Mouse (Mus musculus): ENCODE measurements around the gene Hck. TPM values are rescaled to one million over a fixed set of nuclear protein-coding genes. Genes with fewer than 3 reads are reported as not detected.

Hck gene
- polyA plus RNA-seq, 1 experiment, result 78.9 TPM

DNA sequence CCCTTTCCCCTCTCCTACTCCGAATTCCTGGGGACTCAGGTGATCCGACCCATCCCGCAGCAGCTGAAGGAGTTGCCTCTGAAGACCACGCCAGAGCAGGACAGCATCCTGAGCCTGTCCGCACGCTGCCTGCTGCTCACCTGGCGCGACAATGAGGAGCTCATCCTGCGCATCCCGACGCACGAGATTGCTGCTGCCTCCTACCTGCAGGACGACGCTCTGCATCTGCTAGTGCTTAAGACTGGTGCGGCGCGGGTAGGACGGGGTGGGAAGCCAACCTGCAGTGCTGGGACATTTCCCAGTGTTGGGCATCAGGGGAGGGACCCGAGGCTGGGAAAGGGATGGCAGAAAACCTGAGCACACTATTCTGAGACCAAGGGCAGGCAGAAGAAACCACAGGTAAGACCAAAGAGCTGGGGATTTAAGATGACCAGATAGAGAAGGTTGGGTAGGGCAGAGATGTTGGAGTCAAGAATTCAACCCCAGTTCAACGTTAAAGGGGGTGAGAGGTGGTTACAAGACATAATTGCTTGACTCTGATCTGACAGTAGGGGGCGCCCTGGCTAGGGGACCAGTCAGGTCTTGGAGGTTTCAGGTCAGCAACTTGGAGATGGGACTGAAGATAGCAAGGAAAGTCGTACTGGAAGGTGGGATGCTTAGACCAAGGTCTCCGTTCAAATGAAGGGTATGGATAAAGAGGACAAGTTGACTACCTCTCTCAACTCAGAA, 37.3 kb upstream of the Hck start:
- no peaks in the 10 kb centered on the region for H3K36me3 ChIP-seq (ENCODE audit: control insufficient read depth, insufficient read depth, low read length)
- no peaks in the 10 kb centered on the region for H3K4me1 ChIP-seq (ENCODE audit: control insufficient read depth, insufficient read depth, insufficient read length)
- no peak overlapping the region for H3K4me3 ChIP-seq (ENCODE audit: extremely low read depth, insufficient read depth, insufficient read length)
- TF ChIP-seq POLR2A (IDR thresholded peaks at IDR 0.05; ENCODE audit: low read depth, low read length), result no peak
- TF ChIP-seq CTCF (IDR thresholded peaks at IDR 0.05; ENCODE audit: extremely low read depth, insufficient read depth, insufficient read length, insufficient replicate concordance), result peak; percentile 40; the same call in 1 of the 2 replicates
- no peaks in the 10 kb centered on the region for H3K27me3 ChIP-seq (ENCODE audit: control insufficient read depth, insufficient read depth, low read length)
- WGBS, result 81% methylated on average over 23 of the region's 23 CpGs
- no peak overlapping the region for H3K27ac ChIP-seq (ENCODE audit: insufficient read depth, low read length)
- peak in 1 of 2 experiments; percentile 38 for DNase-seq (ENCODE audit: low read depth in 1 of 2, low spot score in 2 of 2)

- Histone ChIP-seq H3K27me3 (ENCODE audit: control insufficient read depth, insufficient read depth, low read length) (no peaks in the 10 kb centered on the region), H3K27ac (ENCODE audit: insufficient read depth, low read length) (no peak overlapping the region), H3K4me3 (ENCODE audit: extremely low read depth, insufficient read depth, insufficient read length) (no peak overlapping the region), H3K36me3 (ENCODE audit: control insufficient read depth, insufficient read depth, low read length) (no peaks in the 10 kb centered on the region), H3K4me1 (ENCODE audit: control insufficient read depth, insufficient read depth, insufficient read length) (no peaks in the 10 kb centered on the region)
- 96% methylated on average over 67 of the region's 67 CpGs for WGBS
- TF ChIP-seq CTCF (IDR thresholded peaks at IDR 0.05; ENCODE audit: extremely low read depth, insufficient read depth, insufficient read length, insufficient replicate concordance) (no peak), POLR2A (IDR thresholded peaks at IDR 0.05; ENCODE audit: low read depth, low read length) (no peak)
- DNase-seq (ENCODE audit: low read depth in 1 of 2, low spot score in 2 of 2), result no peak
Observed at GRCm38 (mm10) chr2:153071491-153072184, 36.6 kb upstream of the Hck start.

DNA sequence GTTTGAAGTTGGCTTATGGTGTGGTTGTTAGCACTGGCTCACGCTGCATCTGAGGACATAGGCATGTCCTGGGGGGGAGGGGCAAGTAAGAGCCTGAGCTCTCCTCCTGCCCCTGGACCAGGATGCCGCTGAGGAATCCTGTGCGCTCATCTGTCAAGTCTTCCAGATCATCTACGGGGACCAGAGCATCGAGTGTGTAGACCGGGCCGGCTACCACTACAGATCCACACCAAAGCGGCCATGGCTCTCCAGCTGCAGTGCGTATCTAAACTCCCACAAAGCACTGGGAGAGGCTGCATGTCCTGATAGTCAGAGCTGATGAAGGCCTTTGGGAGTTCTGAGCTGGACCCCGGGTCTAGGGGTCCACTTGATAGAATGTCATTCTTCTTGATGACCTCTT, 33.6 kb upstream of the Hck start:
- no peak overlapping the region for H3K4me3 ChIP-seq (ENCODE audit: extremely low read depth, insufficient read depth, insufficient read length)
- no peak for TF ChIP-seq CTCF (IDR thresholded peaks at IDR 0.05; ENCODE audit: extremely low read depth, insufficient read depth, insufficient read length, insufficient replicate concordance)
- TF ChIP-seq POLR2A (IDR thresholded peaks at IDR 0.05; ENCODE audit: low read depth, low read length), result no peak
- no peaks in the 10 kb centered on the region for H3K27me3 ChIP-seq (ENCODE audit: control insufficient read depth, insufficient read depth, low read length)
- H3K27ac ChIP-seq (ENCODE audit: insufficient read depth, low read length), result no peak overlapping the region
- no peaks in the 10 kb centered on the region for H3K36me3 ChIP-seq (ENCODE audit: control insufficient read depth, insufficient read depth, low read length)
- H3K4me1 ChIP-seq (ENCODE audit: control insufficient read depth, insufficient read depth, insufficient read length), result no peaks in the 10 kb centered on the region
- no peak for DNase-seq (ENCODE audit: low read depth in 1 of 2, low spot score in 2 of 2)
- 95% methylated on average over 10 of the region's 10 CpGs for WGBS

- 55% methylated on average over 2 of the region's 2 CpGs for WGBS
Observed at GRCm38 (mm10) chr2:153075961-153076360, 32.3 kb upstream of the Hck start.

GRCm38 (mm10) chr2:153080841-153081523, 27.3 kb upstream of the Hck start:
- Histone ChIP-seq H3K4me1 (ENCODE audit: control insufficient read depth, insufficient read depth, insufficient read length) (peaks cover 19% of the 10 kb centered on the region; the same call in 1 of the 2 replicates), H3K36me3 (ENCODE audit: control insufficient read depth, insufficient read depth, low read length) (no peaks in the 10 kb centered on the region), H3K27ac (ENCODE audit: insufficient read depth, low read length) (no peak overlapping the region), H3K4me3 (ENCODE audit: extremely low read depth, insufficient read depth, insufficient read length) (no peak overlapping the region), H3K27me3 (ENCODE audit: control insufficient read depth, insufficient read depth, low read length) (no peaks in the 10 kb centered on the region)
- DNase-seq (ENCODE audit: low read depth in 1 of 2, low spot score in 2 of 2), result peak; percentile 72 to 82
- 64% methylated on average over 32 of the region's 32 CpGs for WGBS
- no peak for TF ChIP-seq POLR2A (IDR thresholded peaks at IDR 0.05; ENCODE audit: low read depth, low read length)
- TF ChIP-seq CTCF (IDR thresholded peaks at IDR 0.05; ENCODE audit: extremely low read depth, insufficient read depth, insufficient read length, insufficient replicate concordance), result peak; percentile 87; the same call in 1 of the 2 replicates

More at GRCm38 (mm10) chr2:153075961-153076360, 32.3 kb upstream of the Hck start:
- Histone ChIP-seq H3K27ac (ENCODE audit: insufficient read depth, low read length) (no peak overlapping the region), H3K4me3 (ENCODE audit: extremely low read depth, insufficient read depth, insufficient read length) (no peak overlapping the region), H3K4me1 (ENCODE audit: control insufficient read depth, insufficient read depth, insufficient read length) (no peaks in the 10 kb centered on the region), H3K36me3 (ENCODE audit: control insufficient read depth, insufficient read depth, low read length) (no peaks in the 10 kb centered on the region), H3K27me3 (ENCODE audit: control insufficient read depth, insufficient read depth, low read length) (no peaks in the 10 kb centered on the region)
- no peak for DNase-seq (ENCODE audit: low read depth in 1 of 2, low spot score in 2 of 2)
- TF ChIP-seq POLR2A (IDR thresholded peaks at IDR 0.05; ENCODE audit: low read depth, low read length) (no peak), CTCF (IDR thresholded peaks at IDR 0.05; ENCODE audit: extremely low read depth, insufficient read depth, insufficient read length, insufficient replicate concordance) (no peak)

DNA sequence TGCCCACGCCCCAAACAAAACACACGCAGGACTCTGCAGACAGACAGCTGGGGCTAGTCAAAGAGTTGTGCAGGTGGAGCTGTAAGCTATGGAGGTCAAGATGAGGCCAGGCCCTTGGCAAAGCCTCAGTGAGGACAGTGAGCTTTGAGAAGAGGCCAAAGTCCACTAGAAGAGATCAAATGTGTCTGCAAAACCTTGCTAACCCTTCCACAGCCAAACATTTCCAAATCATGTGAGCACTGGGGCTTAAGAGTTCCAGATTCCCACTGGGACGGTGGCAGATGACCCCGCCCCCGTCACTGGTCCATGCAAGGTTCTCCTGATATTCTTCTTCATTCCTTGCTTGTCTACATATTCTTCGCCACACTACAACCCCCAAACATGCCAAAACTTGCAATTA, 26.4 kb upstream of the Hck start:
- H3K27ac ChIP-seq (ENCODE audit: insufficient read depth, low read length), result no peak overlapping the region
- H3K36me3 ChIP-seq (ENCODE audit: control insufficient read depth, insufficient read depth, low read length), result no peaks in the 10 kb centered on the region
- no peak for DNase-seq (ENCODE audit: low read depth in 1 of 2, low spot score in 2 of 2)
- H3K4me1 ChIP-seq (ENCODE audit: control insufficient read depth, insufficient read depth, insufficient read length), result peaks cover 19% of the 10 kb centered on the region; the same call in 1 of the 2 replicates
- TF ChIP-seq CTCF (IDR thresholded peaks at IDR 0.05; ENCODE audit: extremely low read depth, insufficient read depth, insufficient read length, insufficient replicate concordance) (no peak), POLR2A (IDR thresholded peaks at IDR 0.05; ENCODE audit: low read depth, low read length) (no peak)
- 71% methylated on average over 6 of the region's 6 CpGs for WGBS
- no peak overlapping the region for H3K4me3 ChIP-seq (ENCODE audit: extremely low read depth, insufficient read depth, insufficient read length)
- no peaks in the 10 kb centered on the region for H3K27me3 ChIP-seq (ENCODE audit: control insufficient read depth, insufficient read depth, low read length)

Measured in spleen, adult 2 months (tissue).